Mouse (Mus musculus) stomach, embryonic 14.5 days (tissue): ENCODE measurements around the gene Fis1. TPM values are rescaled to one million over a fixed set of nuclear protein-coding genes. Genes with fewer than 3 reads are reported as not detected.

Experiments
- ATAC-seq: fragments of 200-750 bp; cut with Nextera tagmentation; 2 replicates; pipeline ENCODE4 v1.8.0; 2017; ENCODE audit warnings: low read depth, moderate TSS enrichment; ENCODE audit not compliant: insufficient number of reproducible peaks, insufficient read depth, low FRiP score
- H3K27ac ChIP-seq: fragments of 300-500 bp; sonication (generic); 2 replicates; pipeline ENCODE4 v1.5.1; 2014; ENCODE audit warnings: mild to moderate bottlenecking, low read length, moderate library complexity, mixed read lengths
- H3K27me3 ChIP-seq: fragments of 300-500 bp; sonication (generic); 2 replicates; pipeline ENCODE4 v1.6.1; 2014; ENCODE audit warnings: low read length, control low read depth, mixed read lengths; ENCODE audit not compliant: control insufficient read depth, insufficient read depth
- H3K36me3 ChIP-seq: fragments of 300-500 bp; sonication (generic); 2 replicates; pipeline ENCODE4 v1.6.1; 2014; ENCODE audit warnings: mild to moderate bottlenecking, control low read depth, low read length, moderate library complexity, mixed read lengths; ENCODE audit not compliant: control insufficient read depth, insufficient read depth
- H3K4me1 ChIP-seq: fragments of 300-500 bp; sonication (generic); 2 replicates; pipeline ENCODE4 v1.6.1; 2014; ENCODE audit warnings: low read length, control low read depth, mixed read lengths; ENCODE audit not compliant: control insufficient read depth, insufficient read depth
- H3K4me2 ChIP-seq: fragments of 300-500 bp; sonication (generic); replicated peaks from 2 replicates; pipeline ENCODE4 v1.6.1; 2014; ENCODE audit warnings: low read depth, low read length, control low read depth
- H3K4me3 ChIP-seq: fragments of 300-500 bp; sonication (generic); 2 replicates; pipeline ENCODE4 v1.5.1; 2014; ENCODE audit warnings: low read depth, low read length, control low read depth
- H3K9ac ChIP-seq: fragments of 300-500 bp; sonication (generic); replicated peaks from 2 replicates; pipeline ENCODE4 v1.6.1; 2014; ENCODE audit warnings: low read depth, mild to moderate bottlenecking, control low read depth, low read length, moderate library complexity, mixed read lengths
- H3K9me3 ChIP-seq: fragments of 300-500 bp; sonication (generic); 2 replicates; pipeline ENCODE4 v1.6.1; 2016; ENCODE audit warnings: low read depth, low read length, control low read depth; ENCODE audit not compliant: control insufficient read depth
- WGBS: fragments of 180-500 bp; shearing (Covaris S2); extraction: QIAGEN DNeasy Blood & Tissue Kit; methylation state at CpG from one replicate; pipeline ENCODE4 v1.1.7; 2014; 5-methylcytosine and 5-hydroxymethylcytosine counted together
- polyA plus RNA-seq: library from polyadenylated mRNA; unstranded; fragments of >200 nt; fragmentation: Nextera tagmentation; extraction: Ambion mirVana; gene quantifications from 2 replicates; pipeline ENCODE4 v1.2.1, GENCODE M21; 2014

The Fis1 gene
- 283 and 304 TPM in 2 replicates for polyA plus RNA-seq

- Histone ChIP-seq H3K9ac (peak within 1 kb of the TSS; percentile 81), H3K4me1 (peaks cover 6% of the 10 kb centered on the region), H3K36me3 (0 out of 2 replicates have a peak, but pooled peaks cover 4% of the 10 kb centered on the region), H3K27ac (no peak within 1 kb of the TSS), H3K4me3 (peak within 1 kb of the TSS; percentile 57), H3K27me3 (no peaks in the 10 kb centered on the region), H3K4me2 (peak within 1 kb of the TSS; percentile 79), H3K9me3 (no peaks in the 10 kb centered on the region)
- WGBS, result under 1% methylated on average over 23 of the region's 23 CpGs
- ATAC-seq, result peak; percentile 99
Observed at GRCm38 (mm10) chr5:136953015-136953414, at the start of gene Fis1. Fis1 (plus strand) TSS chr5:136953275.

GRCm38 (mm10) chr5:136904621-136905020 lies 48.5 kb upstream of the Fis1 start:
- no peak overlapping the region for H3K4me3 ChIP-seq
- no peak overlapping the region for H3K9ac ChIP-seq
- H3K27me3 ChIP-seq, result no peaks in the 10 kb centered on the region
- no peaks in the 10 kb centered on the region for H3K36me3 ChIP-seq
- H3K4me1 ChIP-seq, result peaks cover 4% of the 10 kb centered on the region; the same call in 1 of the 2 replicates
- 55% methylated on average over 3 of the region's 3 CpGs for WGBS
- H3K4me2 ChIP-seq, result no peak overlapping the region
- no peak overlapping the region for H3K27ac ChIP-seq
- H3K9me3 ChIP-seq, result no peaks in the 10 kb centered on the region
- no peak for ATAC-seq

GRCm38 (mm10) chr5:136905630-136906029 lies 47.4 kb upstream of the Fis1 start:
- Histone ChIP-seq H3K4me1 (peaks cover 4% of the 10 kb centered on the region; the same call in 1 of the 2 replicates), H3K36me3 (no peaks in the 10 kb centered on the region), H3K9me3 (no peaks in the 10 kb centered on the region), H3K27ac (no peak overlapping the region), H3K9ac (no peak overlapping the region), H3K4me3 (no peak overlapping the region), H3K4me2 (no peak overlapping the region), H3K27me3 (no peaks in the 10 kb centered on the region)
- WGBS, result 48% methylated on average over 7 of the region's 7 CpGs
- ATAC-seq, result no peak

DNA sequence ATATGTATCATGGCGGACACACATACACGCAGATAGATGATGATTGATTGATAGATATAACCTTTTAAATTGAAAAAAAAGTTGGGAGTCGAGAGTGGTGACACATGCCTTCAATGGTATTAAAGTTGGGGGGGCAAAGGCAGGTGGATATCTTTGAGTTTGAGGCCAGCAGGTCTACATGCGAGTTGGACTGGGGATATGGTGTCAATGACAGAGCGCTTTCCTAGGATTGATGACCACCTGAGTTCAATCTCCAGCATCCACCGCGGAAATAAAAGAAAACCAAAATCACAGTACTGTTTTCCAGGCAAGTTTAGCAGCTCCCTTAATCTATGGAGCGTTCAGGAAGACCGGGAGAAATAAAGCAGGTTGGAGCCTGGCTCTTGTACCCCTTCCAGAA lies 45.5 kb upstream of the Fis1 start:
- peak overlapping the region; percentile 70 for H3K4me3 ChIP-seq
- WGBS, result 33% methylated on average over 9 of the region's 9 CpGs
- H3K9ac ChIP-seq, result no peak overlapping the region
- H3K9me3 ChIP-seq, result no peaks in the 10 kb centered on the region
- peaks cover 4% of the 10 kb centered on the region; the same call in 1 of the 2 replicates for H3K4me1 ChIP-seq
- H3K27me3 ChIP-seq, result no peaks in the 10 kb centered on the region
- peaks cover 2% of the 10 kb centered on the region; the same call in 1 of the 2 replicates for H3K36me3 ChIP-seq
- peak overlapping the region; percentile 67 for H3K4me2 ChIP-seq
- no peak overlapping the region for H3K27ac ChIP-seq
- ATAC-seq, result no peak

DNA sequence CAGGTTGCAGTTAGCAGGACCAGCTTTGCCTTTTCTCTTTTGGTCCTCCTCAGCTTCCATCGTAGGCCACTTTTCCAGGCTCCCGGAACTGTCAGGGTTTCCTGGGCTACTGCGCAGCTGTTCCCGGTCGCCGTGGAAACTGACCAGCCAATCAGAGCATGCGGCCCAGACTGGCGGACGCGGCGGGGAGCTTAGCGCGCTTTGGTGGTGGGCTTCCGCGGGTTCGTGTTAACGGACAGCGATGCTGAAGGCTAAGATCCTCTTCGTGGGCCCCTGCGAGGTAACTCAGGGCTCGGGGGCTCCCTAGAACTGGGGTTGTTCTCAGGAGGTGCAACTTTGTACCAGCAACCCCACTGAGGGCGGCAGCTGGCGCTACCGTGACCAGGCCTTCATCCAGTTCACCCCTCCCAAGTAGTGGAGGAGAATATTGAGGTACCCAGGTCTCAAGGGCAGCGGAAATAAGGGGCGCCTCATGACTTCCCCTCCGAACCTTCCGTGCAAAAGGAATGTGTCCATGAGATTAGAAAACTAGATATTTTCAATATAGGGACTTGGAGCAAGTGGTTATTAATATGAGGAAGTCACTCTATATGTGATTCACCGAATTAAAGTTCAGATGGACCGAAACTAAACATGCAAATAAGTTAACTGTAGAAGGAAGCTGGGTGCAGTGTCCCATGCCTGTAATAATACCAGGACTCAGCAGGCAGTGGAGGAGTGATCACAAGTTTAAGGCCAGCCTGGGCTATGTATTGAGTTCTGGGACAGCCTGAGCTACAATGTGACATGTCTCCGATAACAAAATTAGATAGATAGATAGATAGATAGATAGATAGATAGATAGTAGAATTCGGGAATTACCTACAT lies 44.9 kb upstream of the Fis1 start, which contains the start of gene Ift22:
Gene Ift22, plus strand, starts transcription at position 160 of the 867 bp plus-strand sequence.
- H3K27me3 ChIP-seq, result no peaks in the 10 kb centered on the region
- H3K4me3 ChIP-seq, result peak within 1 kb of the TSS; percentile 70
- no peaks in the 10 kb centered on the region for H3K9me3 ChIP-seq
- peaks cover 4% of the 10 kb centered on the region; the same call in 1 of the 2 replicates for H3K4me1 ChIP-seq
- 9% methylated on average over 32 of the region's 32 CpGs for WGBS
- no peak within 1 kb of the TSS for H3K27ac ChIP-seq
- H3K4me2 ChIP-seq, result peak within 1 kb of the TSS; percentile 67
- peak; percentile 91 for ATAC-seq
- H3K9ac ChIP-seq, result peak within 1 kb of the TSS; percentile 50
- peaks cover 7% of the 10 kb centered on the region; the same call in 1 of the 2 replicates for H3K36me3 ChIP-seq

- no peak overlapping the region for H3K9ac ChIP-seq
- peaks cover 7% of the 10 kb centered on the region; the same call in 1 of the 2 replicates for H3K36me3 ChIP-seq
- ATAC-seq, result no peak
- H3K27ac ChIP-seq, result no peak overlapping the region
- H3K4me3 ChIP-seq, result no peak overlapping the region
- no peaks in the 10 kb centered on the region for H3K27me3 ChIP-seq
- WGBS, result 79% methylated on average over 3 of the region's 3 CpGs
- H3K4me1 ChIP-seq, result no peaks in the 10 kb centered on the region
- H3K4me2 ChIP-seq, result no peak overlapping the region
- no peaks in the 10 kb centered on the region for H3K9me3 ChIP-seq
Observed at GRCm38 (mm10) chr5:136914183-136914582, 38.9 kb upstream of the Fis1 start.

GRCm38 (mm10) chr5:136917613-136918242 lies 35.3 kb upstream of the Fis1 start:
- Histone ChIP-seq H3K4me2 (no peak overlapping the region), H3K27me3 (no peaks in the 10 kb centered on the region), H3K9ac (no peak overlapping the region), H3K36me3 (peaks cover 4% of the 10 kb centered on the region; the same call in 1 of the 2 replicates), H3K4me3 (no peak overlapping the region), H3K9me3 (no peaks in the 10 kb centered on the region), H3K27ac (no peak overlapping the region), H3K4me1 (peaks cover 4% of the 10 kb centered on the region; the same call in 1 of the 2 replicates)
- ATAC-seq, result no peak
- WGBS, result 95% methylated on average over 8 of the region's 8 CpGs

DNA sequence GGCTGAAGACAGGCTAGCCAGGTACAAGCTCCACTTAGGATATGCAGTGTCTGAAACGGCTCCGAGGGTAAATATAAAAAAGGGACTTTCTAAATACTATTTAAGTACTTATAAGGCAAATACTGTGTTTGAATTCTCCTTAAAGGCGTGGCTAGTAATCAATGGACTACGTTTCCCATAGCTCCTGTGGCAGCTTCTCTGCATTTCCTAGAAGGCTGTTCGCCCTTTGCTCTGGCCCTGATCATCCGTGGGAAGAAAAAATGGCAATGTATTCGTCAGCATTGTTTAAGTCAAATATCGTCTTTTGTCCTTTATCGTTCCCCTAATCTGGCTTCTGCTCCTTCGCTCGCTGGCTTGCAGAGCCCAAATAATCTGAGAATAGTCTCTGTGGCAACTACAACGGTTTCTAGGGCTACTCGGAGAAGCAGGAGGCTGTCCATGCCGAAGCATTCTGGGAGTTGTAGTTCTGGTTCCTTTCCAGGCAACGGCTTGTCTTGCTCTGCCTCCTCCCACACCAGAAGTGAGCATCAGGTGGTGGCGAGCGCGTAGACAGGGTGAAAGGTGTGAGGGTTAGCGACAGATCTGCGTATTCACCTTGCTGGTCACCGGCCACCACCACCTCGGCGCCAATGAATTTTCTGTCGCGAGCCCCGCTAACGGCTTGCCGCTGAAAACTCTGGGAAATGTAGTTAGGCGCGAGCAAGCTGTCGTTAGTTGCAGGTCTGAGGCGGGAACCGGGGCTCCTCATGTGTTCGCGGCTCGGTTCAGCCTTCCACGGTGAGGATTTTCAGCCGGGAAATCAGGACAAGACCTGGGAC lies 34.2 kb upstream of the Fis1 start:
- 2% methylated on average over 38 of the region's 38 CpGs for WGBS
- H3K4me3 ChIP-seq, result peak overlapping the region; percentile 61
- ATAC-seq, result peak; percentile 89
- H3K9me3 ChIP-seq, result no peaks in the 10 kb centered on the region
- H3K9ac ChIP-seq, result peak overlapping the region; percentile 53
- H3K4me2 ChIP-seq, result peak overlapping the region; percentile 89
- no peaks in the 10 kb centered on the region for H3K27me3 ChIP-seq
- peak overlapping the region; percentile 48; the same call in 1 of the 2 replicates for H3K27ac ChIP-seq
- no peaks in the 10 kb centered on the region for H3K36me3 ChIP-seq
- H3K4me1 ChIP-seq, result peaks cover 4% of the 10 kb centered on the region; the same call in 1 of the 2 replicates
